Mouse (Mus musculus) G1E (cell line): ENCODE measurements around the gene Izumo2.

Experiments used
- CTCF ChIP-seq: IDR thresholded peaks from 2 replicates; pipeline ENCODE4 v1.5.1; 2012; ENCODE audit warnings: low read depth, low read length, inconsistent platforms, mixed read lengths
- POLR2AphosphoS5 ChIP-seq: IDR thresholded peaks from 2 replicates; pipeline ENCODE4 v1.6.1; 2012; ENCODE audit warnings: low read depth, low read length, inconsistent platforms; ENCODE audit not compliant: insufficient replicate concordance
- TAL1 ChIP-seq: conservative IDR thresholded peaks from 2 replicates; pipeline ENCODE4 v1.6.1; 2012; ENCODE audit warnings: low read depth, low read length, inconsistent platforms, mixed read lengths

DNA sequence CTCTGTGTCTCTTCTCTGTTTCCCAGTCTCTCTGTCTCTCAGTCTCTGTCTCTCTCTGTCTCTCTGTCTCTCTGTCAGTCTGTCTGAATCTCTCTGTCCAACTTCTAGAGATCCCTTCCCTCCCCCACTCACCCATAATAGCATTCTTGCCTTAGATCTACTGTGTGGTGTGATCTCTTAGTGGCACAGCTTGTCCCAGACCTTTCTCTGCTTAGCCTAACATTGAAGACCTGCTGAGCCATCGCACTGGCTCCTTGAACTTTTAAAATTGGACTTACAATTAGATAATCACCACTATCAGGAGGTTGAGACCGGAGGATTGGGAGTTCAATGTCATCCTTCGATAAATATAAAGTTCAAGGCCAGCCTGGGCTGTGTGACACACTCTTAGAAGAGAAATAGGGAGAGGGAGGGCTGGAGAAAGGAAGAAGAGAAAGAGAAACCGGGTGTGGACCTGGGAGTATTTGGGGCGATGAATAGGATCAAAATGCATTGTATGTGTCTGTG lies 1.3 kb upstream of the Izumo2 start:
- TF ChIP-seq CTCF (no peak), TAL1 (no peak), POLR2AphosphoS5 (no peak)
